Mouse (Mus musculus) bone marrow macrophage, adult 2 months (primary cell): Measurements from ENCODE around the gene Rdh16f1. TPM values are rescaled to one million over a fixed set of nuclear protein-coding genes. Genes with fewer than 3 reads are reported as not detected.
"Not testable (repeated sequence)": the region's sequence is repeated elsewhere in the genome, so short reads cannot be mapped to it uniquely, and the experiment has no call there.

Experiments used
- H3K27ac ChIP-seq: 2 replicates; pipeline ENCODE4 v1.5.1; 2012; ENCODE audit warnings: low read depth, low read length; ENCODE audit not compliant: insufficient read depth
- H3K4me1 ChIP-seq: 2 replicates; pipeline ENCODE4 v1.6.1; 2012; ENCODE audit warnings: low read length; ENCODE audit not compliant: control insufficient read depth, insufficient read depth
- H3K4me3 ChIP-seq: 2 replicates; pipeline ENCODE4 v1.5.1; 2012; ENCODE audit warnings: mild to moderate bottlenecking, low read length, moderate library complexity; ENCODE audit not compliant: insufficient read depth
- CTCF ChIP-seq: IDR thresholded peaks from 2 replicates; pipeline ENCODE4 v1.5.1; 2012; ENCODE audit warnings: low read depth, mild to moderate bottlenecking, low read length, moderate library complexity
- POLR2A ChIP-seq: IDR thresholded peaks from 2 replicates; pipeline ENCODE4 v1.6.1; 2012; ENCODE audit warnings: mild to moderate bottlenecking, low read depth, low read length, borderline replicate concordance
- polyA plus RNA-seq: library from polyadenylated mRNA; stranded (reverse); fragments of >200 nt; gene quantifications from 2 replicates; pipeline ENCODE4 v1.2.4, GENCODE M21; 2012; ENCODE audit not compliant: missing spikeins, insufficient read depth, insufficient read length

The Rdh16f1 gene
- polyA plus RNA-seq, 1 experiment, result not detected

DNA sequence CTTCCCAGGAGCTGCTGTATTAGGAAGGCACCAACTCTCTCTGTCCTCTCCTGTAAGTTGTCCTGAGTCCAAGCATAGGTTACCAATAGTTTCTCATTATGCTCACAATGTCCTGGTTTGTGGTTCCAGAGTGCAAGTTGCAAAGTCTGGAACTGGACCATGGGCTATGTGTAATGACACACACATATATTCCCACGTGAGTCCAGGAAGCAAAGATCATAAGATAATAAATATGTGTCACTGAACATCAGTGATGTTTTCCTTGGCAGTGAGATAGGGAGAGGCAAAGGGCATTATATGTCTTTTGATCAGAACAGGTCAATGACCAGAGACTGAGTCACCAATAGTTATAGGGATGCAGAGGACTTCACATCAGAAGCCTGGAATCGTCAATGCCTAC lies 16.4 kb downstream of the Rdh16f1 start, which contains the start of gene Rdh9:
Gene Rdh9 (plus strand): TSS at position 376 of the 400 bp plus-strand sequence.
- H3K27ac ChIP-seq, result no peak within 1 kb of the TSS
- H3K4me1 ChIP-seq, result no peaks in the 10 kb centered on the region
- TF ChIP-seq POLR2A (no peak), CTCF (no peak)
- no peak within 1 kb of the TSS for H3K4me3 ChIP-seq

DNA sequence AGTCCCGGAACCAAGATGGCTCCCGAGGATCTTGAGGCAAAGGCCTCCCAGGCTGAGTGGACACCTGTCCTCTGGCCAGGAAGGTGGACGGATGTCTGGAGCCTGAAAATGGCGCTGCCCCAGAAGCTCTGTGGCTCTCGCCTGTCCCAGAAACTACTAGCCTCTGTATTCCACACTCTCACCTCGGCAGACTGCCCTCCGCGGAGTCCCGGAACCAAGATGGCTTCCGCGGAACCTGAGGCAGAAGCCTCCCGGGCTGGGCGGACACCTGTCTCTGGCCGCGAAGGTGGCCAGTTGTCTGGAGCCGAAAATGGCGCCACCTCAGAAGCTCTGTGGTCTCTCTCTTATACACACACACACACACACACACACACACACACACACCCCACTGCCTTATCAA lies 22.7 kb downstream of the Rdh16f1 start:
- not testable (repeated sequence) for H3K4me1 ChIP-seq, H3K27ac ChIP-seq, H3K4me3 ChIP-seq

DNA sequence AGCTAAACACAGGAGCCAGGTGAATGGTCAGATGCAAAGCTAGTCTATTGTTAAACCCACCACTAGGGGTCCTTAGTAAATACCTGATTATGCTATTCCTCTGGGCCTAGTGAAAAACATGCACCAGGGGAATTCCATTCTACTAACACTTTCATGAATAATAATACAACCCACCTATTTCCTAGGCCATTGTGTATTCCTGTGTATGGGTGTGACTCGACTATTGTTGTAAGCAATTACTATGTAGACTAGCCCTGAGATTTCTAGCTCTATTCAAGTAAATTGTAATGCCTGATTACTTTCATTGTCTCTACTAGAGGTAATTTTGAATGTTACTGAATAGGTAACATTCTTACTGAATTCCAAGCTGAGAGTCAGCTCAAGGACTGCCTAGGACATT lies 25.8 kb downstream of the Rdh16f1 start:
- H3K4me1 ChIP-seq, H3K4me3 ChIP-seq, H3K27ac ChIP-seq: not testable (repeated sequence)

DNA sequence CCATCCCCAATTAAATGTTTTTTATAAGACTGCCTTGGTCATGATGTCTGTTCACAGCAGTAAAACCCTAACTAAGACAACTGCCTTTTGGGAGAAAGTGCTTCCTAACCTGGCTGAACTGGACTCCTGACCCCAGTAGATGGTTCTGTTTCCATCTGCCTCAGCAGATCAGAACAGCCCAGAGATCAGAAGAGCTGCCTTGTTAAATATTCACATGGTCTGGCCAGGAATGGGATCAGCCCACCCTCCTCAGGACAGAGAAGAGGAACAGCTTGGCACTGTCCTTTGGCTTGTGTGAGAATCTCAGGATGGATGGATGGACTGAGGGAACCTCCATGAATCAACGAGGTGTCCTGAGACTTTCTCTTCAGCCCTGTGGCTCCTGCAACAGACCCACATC lies 39.7 kb downstream of the Rdh16f1 start:
- TF ChIP-seq CTCF (no peak), POLR2A (no peak)
- Histone ChIP-seq H3K27ac (no peak overlapping the region), H3K4me3 (no peak overlapping the region), H3K4me1 (no peaks in the 10 kb centered on the region)

DNA sequence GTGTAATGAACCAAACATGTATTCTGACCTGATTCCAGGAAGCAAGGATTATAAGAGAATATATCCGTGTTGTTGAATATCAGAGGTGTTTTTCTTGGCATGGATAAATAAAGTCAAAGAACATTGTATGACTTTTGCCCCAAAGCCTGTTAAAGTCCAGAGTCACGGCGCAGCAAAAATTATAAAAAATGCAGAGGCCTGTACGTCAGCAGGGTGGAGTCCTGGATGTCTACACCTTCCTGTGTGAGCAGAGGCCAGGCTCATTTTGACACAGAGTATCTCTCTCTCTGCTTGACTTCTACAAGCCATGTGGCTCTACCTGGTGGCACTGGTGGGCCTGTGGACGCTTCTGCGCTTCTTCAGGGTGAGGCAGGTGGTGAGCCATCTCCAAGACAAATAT lies 41.3 kb downstream of the Rdh16f1 start, which contains the start of gene Rdh16:
Gene Rdh16 (plus strand): TSS at position 262 of the 400 bp plus-strand sequence.
- no peak for TF ChIP-seq CTCF
- no peak for TF ChIP-seq POLR2A
- Histone ChIP-seq H3K27ac (no peak within 1 kb of the TSS), H3K4me3 (no peak within 1 kb of the TSS), H3K4me1 (no peaks in the 10 kb centered on the region)

DNA sequence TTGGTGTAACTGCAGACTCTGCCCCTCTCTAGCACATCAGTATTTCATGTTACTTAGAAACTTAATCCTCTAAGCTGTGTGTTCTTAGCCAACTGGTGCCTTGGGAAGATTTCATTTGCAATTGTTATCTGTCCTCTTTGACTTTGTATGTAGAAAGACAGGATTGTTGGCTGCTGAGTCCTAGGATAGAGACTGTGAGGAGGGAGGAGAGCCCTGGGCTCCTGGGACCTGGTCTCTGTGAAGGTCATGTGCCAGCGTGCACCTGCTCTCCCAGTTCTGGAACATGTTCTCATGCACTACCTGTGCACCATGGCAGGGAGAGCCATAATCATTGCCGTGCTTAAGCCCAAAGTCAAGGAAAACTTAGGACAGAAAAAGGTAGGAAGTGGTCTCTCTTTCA lies 42.0 kb downstream of the Rdh16f1 start:
- no peaks in the 10 kb centered on the region for H3K4me1 ChIP-seq
- no peak overlapping the region for H3K4me3 ChIP-seq
- TF ChIP-seq CTCF, result no peak
- no peak for TF ChIP-seq POLR2A
- H3K27ac ChIP-seq, result no peak overlapping the region

DNA sequence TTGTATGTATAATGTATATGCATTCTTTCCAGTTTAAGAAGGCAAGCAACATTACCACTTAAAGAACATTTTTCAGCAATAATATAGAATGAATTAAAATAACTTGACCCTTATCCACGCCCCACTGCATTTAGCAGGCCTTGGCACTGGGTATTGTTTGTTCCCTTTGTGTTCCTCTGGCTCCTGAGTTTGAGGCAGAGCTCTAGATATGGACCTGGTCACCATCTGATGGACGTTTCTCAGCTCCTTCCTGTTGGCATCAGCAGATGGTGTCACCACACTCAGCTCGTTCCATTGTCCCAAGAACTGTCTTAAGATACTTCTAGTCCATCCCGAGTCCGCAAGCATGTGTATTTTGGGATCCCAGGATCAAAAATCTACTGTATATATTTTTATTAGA lies 42.6 kb downstream of the Rdh16f1 start:
- Histone ChIP-seq H3K4me1 (no peaks in the 10 kb centered on the region), H3K27ac (no peak overlapping the region), H3K4me3 (no peak overlapping the region)
- TF ChIP-seq POLR2A, result no peak
- TF ChIP-seq CTCF, result no peak

DNA sequence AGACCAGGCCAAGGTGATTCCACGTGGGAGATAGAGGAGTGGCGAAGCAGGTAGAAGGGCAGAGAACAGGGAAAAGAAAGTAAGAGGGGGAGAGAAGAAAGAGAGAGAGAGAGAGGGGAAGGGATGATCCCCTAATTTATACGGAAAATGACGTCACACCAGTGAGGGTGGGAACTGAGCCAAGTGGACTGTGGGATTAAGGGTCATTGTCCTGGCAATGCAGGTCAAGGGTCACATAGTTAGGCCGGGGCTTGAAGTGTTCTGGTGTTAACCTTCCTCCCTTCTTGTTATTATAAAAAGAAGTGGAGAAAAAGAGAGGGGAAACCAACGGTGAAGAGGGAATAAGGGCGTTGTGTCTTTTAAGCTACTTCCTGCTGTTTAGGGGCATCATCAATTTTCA lies 44.8 kb downstream of the Rdh16f1 start:
- TF ChIP-seq CTCF, result no peak
- TF ChIP-seq POLR2A, result no peak
- H3K4me3 ChIP-seq, result no peak overlapping the region
- no peak overlapping the region for H3K27ac ChIP-seq
- H3K4me1 ChIP-seq, result no peaks in the 10 kb centered on the region

DNA sequence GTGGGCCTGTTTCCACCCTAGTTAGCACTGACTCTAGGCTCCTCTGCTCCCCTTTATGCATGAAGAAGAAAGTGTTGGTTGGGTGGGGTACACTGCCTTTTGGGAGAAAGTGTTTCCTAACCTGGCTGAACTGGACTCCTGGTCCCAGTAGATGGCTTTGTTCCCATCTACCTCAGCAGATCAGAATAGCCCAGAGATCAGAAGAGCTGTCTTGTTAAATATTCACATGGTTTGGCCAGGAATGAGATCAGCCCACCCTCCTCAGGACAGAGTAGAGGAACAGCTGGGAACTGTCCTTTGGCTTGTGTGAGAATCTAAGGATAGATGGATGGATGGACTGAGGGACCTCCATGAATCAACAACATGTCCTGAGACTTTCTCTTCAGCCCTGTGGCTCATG lies 56.3 kb downstream of the Rdh16f1 start:
- no peak overlapping the region for H3K4me3 ChIP-seq
- no peak for TF ChIP-seq POLR2A
- no peak for TF ChIP-seq CTCF

DNA sequence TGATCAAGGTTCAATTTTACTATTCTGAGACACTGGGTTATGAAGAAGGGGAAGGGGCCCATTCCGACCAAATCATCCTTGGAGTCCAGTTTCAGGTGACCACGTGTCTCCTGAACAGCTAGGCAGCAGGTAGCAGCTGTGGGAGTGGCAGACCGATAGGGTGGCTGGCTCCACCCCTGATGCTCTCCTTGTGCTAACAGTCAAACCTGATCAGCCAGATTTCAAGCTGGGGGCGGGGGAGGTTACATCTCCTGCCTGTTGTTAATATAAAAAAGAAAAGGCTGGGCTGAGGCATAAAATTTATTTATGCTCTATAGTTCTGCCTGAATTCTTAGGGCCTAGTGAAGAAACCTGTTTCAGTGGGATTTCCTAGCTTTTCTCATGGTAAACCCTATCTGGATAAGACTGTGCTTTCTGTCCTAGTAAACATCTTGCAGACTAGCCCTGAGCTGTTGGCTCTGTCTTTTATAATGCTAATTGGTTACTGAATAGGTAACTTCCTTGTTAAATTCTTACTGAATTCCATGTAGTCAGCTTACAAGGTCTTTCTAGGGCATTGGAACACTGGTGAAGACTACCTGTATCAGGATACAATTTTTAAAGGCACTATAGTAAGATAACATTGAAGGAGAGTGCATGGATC lies 57.8 kb downstream of the Rdh16f1 start:
- H3K27ac ChIP-seq, H3K4me3 ChIP-seq, H3K4me1 ChIP-seq: not testable (repeated sequence)

More for the DNA sequence above, 56.3 kb downstream of the Rdh16f1 start:
- Histone ChIP-seq H3K4me1 (no peaks in the 10 kb centered on the region), H3K27ac (no peak overlapping the region)

DNA sequence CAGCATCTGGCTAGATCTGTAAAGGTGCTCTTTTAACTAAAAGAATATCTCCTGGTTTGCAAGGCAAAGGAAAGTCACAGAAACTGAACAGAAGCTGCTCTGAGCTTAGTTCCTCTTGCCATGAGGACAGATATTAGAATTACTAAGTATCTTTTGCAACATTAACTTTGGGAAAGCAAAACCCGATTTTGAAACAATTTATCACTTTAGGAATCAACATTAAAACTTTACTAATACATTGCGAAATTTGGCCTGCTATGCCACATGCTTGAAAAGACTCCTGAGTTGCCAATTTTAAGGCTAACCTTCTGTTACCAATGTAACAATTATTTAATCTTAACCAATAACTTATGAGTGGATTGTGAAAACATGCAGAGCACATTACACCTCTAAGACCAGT lies 62.2 kb downstream of the Rdh16f1 start:
- not testable (repeated sequence) for H3K4me3 ChIP-seq, H3K27ac ChIP-seq, H3K4me1 ChIP-seq
